Mouse (Mus musculus) bone marrow, adult 2 months (tissue): ENCODE measurements around the gene Kif2a.

Experiments used
- CTCF ChIP-seq: fragments of 200-500 bp; IDR thresholded peaks from 2 replicates; pipeline ENCODE4 v1.5.1; 2011; ENCODE audit warnings: low read length, control low read depth; ENCODE audit not compliant: control insufficient read depth, insufficient read depth
- POLR2A ChIP-seq: fragments of 200-500 bp; IDR thresholded peaks from 2 replicates; pipeline ENCODE4 v1.6.1; 2011; ENCODE audit warnings: low read depth, mild to moderate bottlenecking, control low read depth, low read length, borderline replicate concordance; ENCODE audit not compliant: control insufficient read depth

- TF ChIP-seq CTCF: no peak
- TF ChIP-seq POLR2A: peak; percentile 49; the same call in 1 of the 2 replicates
Observed at GRCm38 (mm10) chr13:106946594-106947540, 75.1 kb downstream of the Kif2a start, which contains the start of gene Dimt1.
